In the genomic region with DNA sequence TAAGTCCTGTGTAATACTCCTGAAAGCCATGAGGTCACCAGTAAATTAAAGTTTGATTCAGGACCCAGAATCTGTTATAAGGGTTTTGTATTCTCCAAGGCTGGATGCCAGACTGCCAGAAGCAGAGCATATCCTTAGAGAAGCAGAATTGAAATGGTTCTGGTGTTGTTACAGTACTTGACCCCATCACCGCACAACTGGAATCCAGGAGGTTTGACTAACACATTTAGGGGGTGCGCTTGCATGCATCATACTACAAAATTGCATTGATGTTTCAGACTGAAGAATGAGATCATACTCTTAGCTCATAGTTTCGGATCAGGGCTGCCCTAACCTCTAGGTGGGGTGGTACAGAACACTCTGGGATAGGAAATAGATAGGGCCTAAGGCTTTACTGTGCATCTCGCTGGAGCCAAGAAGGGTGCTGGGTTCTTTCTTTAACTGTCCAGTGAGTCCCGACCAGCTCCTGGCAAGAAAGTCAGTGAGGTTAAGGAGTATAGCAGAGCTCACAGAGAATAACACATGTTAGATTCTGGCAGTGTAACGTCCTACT, we compare ENCODE assay signal across 32 mouse cellular contexts.
DNase-seq lines count a peak whose midpoint lies in the region; ATAC-seq and TF ChIP-seq lines count a peak whose summit lies in the region.
"Had no signal": no experiment of that assay in that cellular context is flagged by ENCODE, and none has a peak within 500 bp of the region (broad histone marks: within the 10 kb centered on the region; RNA-seq: fewer than 3 reads in every experiment).

No protein-coding gene starts in this region.

- in situ Hi-C loops in Patski (cut with MboI; ENCODE audit: low pct_unique_long_range_greater_than_20kb): no loop called here

- no peaks in the 10 kb centered on the region for H3K27me3 ChIP-seq in heart, adult 2 months (ENCODE audit: control insufficient read depth, insufficient read depth, low read length)
- H3K27me3 ChIP-seq in heart, embryonic 10.5 days (ENCODE audit: insufficient read depth, poor library complexity, severe bottlenecking): no peaks in the 10 kb centered on the region
- no peaks in the 10 kb centered on the region for H3K27me3 ChIP-seq in Patski
- no peaks in the 10 kb centered on the region for H3K27me3 ChIP-seq in limb, embryonic 14.5 days (ENCODE audit: control insufficient read depth, insufficient read depth, low read length)
- H3K27me3 ChIP-seq: CH12.LX; embryonic facial prominence, embryonic 13.5 days; heart, embryonic 15.5 days; hindbrain, embryonic 12.5 days; intestine, embryonic 15.5 days; limb, embryonic 12.5 days; liver, embryonic 13.5 days; midbrain, embryonic 15.5 days; neural tube, embryonic 15.5 days; stomach, embryonic 15.5 days had no signal

- H3K4me3 ChIP-seq in heart, adult 2 months: no peak overlapping the region
- H3K4me3 ChIP-seq in heart, embryonic 10.5 days: no peak overlapping the region
- no peak overlapping the region for H3K4me3 ChIP-seq in embryonic fibroblast, embryonic 13.5 days (ENCODE audit: insufficient read depth, low read length)
- no peak overlapping the region for H3K4me3 ChIP-seq in limb, embryonic 14.5 days (replicated peaks; ENCODE audit: low read length)
- H3K4me3 ChIP-seq: embryonic facial prominence, embryonic 13.5 days; forebrain, embryonic 13.5 days; heart, embryonic 15.5 days; hindbrain, embryonic 12.5 days; intestine, embryonic 15.5 days; limb, embryonic 12.5 days; liver, embryonic 13.5 days; midbrain, embryonic 15.5 days; neural tube, embryonic 15.5 days; stomach, embryonic 15.5 days had no signal

- H3K79me2 ChIP-seq in heart, adult 2 months (replicated peaks; ENCODE audit: control insufficient read depth, insufficient read depth, low read length): no peaks in the 10 kb centered on the region; the same call in 1 of the 2 replicates

- intact Hi-C loops in heart, adult 2 months (cut with DNase I): loop anchor here (2.0 kb wide), 1 partner anchor 45 kb away; no protein-coding TSS in a partner anchor

- H3K36me3 ChIP-seq in heart, adult 2 months (ENCODE audit: control insufficient read depth, insufficient read depth, low read length): peaks cover 3% of the 10 kb centered on the region; the same call in 1 of the 2 replicates
- H3K36me3 ChIP-seq in heart, embryonic 10.5 days: no peaks in the 10 kb centered on the region
- H3K36me3 ChIP-seq in limb, embryonic 14.5 days (ENCODE audit: control insufficient read depth, insufficient read depth, low read length): no peaks in the 10 kb centered on the region
- H3K36me3 ChIP-seq: embryonic facial prominence, embryonic 13.5 days; heart, embryonic 15.5 days; hindbrain, embryonic 12.5 days; intestine, embryonic 15.5 days; limb, embryonic 12.5 days; liver, embryonic 13.5 days; midbrain, embryonic 15.5 days; neural tube, embryonic 15.5 days; stomach, embryonic 15.5 days had no signal

- no peak for TF ChIP-seq EP300 in heart, adult 2 months (IDR thresholded peaks at IDR 0.05; ENCODE audit: insufficient read depth, low read depth, low read length)

- no peak overlapping the region for H3K9ac ChIP-seq in heart, adult 2 months (ENCODE audit: low read depth, low read length)
- no peak overlapping the region for H3K9ac ChIP-seq in limb, embryonic 14.5 days (ENCODE audit: low read depth, low read length, severe bottlenecking)
- H3K9ac ChIP-seq: embryonic facial prominence, embryonic 13.5 days; forebrain, embryonic 13.5 days; heart, embryonic 15.5 days; hindbrain, embryonic 12.5 days; intestine, embryonic 15.5 days; limb, embryonic 12.5 days; liver, embryonic 13.5 days; midbrain, embryonic 15.5 days; neural tube, embryonic 15.5 days; stomach, embryonic 15.5 days had no signal

- CTCF ChIA-PET in Patski (lab: Charles Lee): no interaction called here

- peak overlapping the region; percentile 9; the same call in 1 of the 2 replicates for H3K27ac ChIP-seq in heart, adult 2 months
- H3K27ac ChIP-seq in heart, embryonic 10.5 days: no peak overlapping the region
- H3K27ac ChIP-seq in embryonic fibroblast, embryonic 13.5 days (ENCODE audit: insufficient read depth, low read length): 0 out of 2 replicates have a peak overlapping the region, but pooled peaks have one; percentile 44
- H3K27ac ChIP-seq in limb, embryonic 14.5 days (replicated peaks; ENCODE audit: low read depth, low read length): no peak overlapping the region
- H3K27ac ChIP-seq: embryonic facial prominence, embryonic 13.5 days; forebrain, embryonic 13.5 days; heart, embryonic 15.5 days; hindbrain, embryonic 12.5 days; hindbrain, postnatal 0 days; intestine, embryonic 15.5 days; kidney, postnatal 0 days; limb, embryonic 12.5 days; liver, embryonic 13.5 days; midbrain, embryonic 15.5 days; neural tube, embryonic 15.5 days; stomach, embryonic 15.5 days had no signal

- POLR2A ChIA-PET in Patski (lab: Charles Lee): no interaction called here

- H3K4me1 ChIP-seq in heart, adult 2 months (ENCODE audit: control insufficient read depth, insufficient read depth, low read length): peaks cover 3% of the 10 kb centered on the region
- no peaks in the 10 kb centered on the region for H3K4me1 ChIP-seq in heart, embryonic 10.5 days
- peaks cover 16% of the 10 kb centered on the region for H3K4me1 ChIP-seq in embryonic fibroblast, embryonic 13.5 days (ENCODE audit: control insufficient read depth, insufficient read depth, low read length)
- H3K4me1 ChIP-seq in limb, embryonic 14.5 days (ENCODE audit: control insufficient read depth, insufficient read depth, low read length): peaks cover 19% of the 10 kb centered on the region
- H3K4me1 ChIP-seq: forebrain, embryonic 13.5 days; intestine, embryonic 15.5 days; liver, embryonic 13.5 days; midbrain, embryonic 15.5 days; stomach, embryonic 15.5 days had no signal

- WGBS in heart, adult 2 months: 55% methylated on average over 6 of the region's 6 CpGs
- WGBS in heart, embryonic 10.5 days: 79% methylated on average over 6 of the region's 6 CpGs
- WGBS in limb, embryonic 14.5 days: 68% methylated on average over 6 of the region's 6 CpGs

- TF ChIP-seq POLR2A in heart, adult 2 months (IDR thresholded peaks at IDR 0.05; ENCODE audit: insufficient read depth, low read depth, low read length): no peak
- TF ChIP-seq POLR2A in embryonic fibroblast, embryonic 13.5 days (IDR thresholded peaks at IDR 0.05; ENCODE audit: low read depth, low read length): no peak
- no peak for TF ChIP-seq POLR2A in limb, embryonic 14.5 days (IDR thresholded peaks at IDR 0.05; ENCODE audit: borderline replicate concordance, extremely low read depth, insufficient read depth, insufficient read length)

- H3K4me2 ChIP-seq in limb, embryonic 14.5 days (replicated peaks; ENCODE audit: low read depth, low read length, severe bottlenecking): no peak overlapping the region
- H3K4me2 ChIP-seq: embryonic facial prominence, embryonic 13.5 days; forebrain, embryonic 13.5 days; heart, embryonic 15.5 days; hindbrain, embryonic 12.5 days; intestine, embryonic 15.5 days; limb, embryonic 12.5 days; liver, embryonic 13.5 days; midbrain, embryonic 15.5 days; neural tube, embryonic 15.5 days; stomach, embryonic 15.5 days had no signal

- H3K9me3 ChIP-seq in heart, embryonic 10.5 days: no peaks in the 10 kb centered on the region
- no peaks in the 10 kb centered on the region for H3K9me3 ChIP-seq in limb, embryonic 14.5 days (ENCODE audit: control insufficient read depth, low read length)
- H3K9me3 ChIP-seq: embryonic facial prominence, embryonic 13.5 days; forebrain, embryonic 13.5 days; heart, embryonic 15.5 days; hindbrain, embryonic 12.5 days; intestine, embryonic 15.5 days; limb, embryonic 12.5 days; liver, embryonic 13.5 days; midbrain, embryonic 15.5 days; neural tube, embryonic 15.5 days; stomach, embryonic 15.5 days had no signal

- no peak for DNase-seq in heart, adult 2 months
- no peak for DNase-seq in heart, embryonic 10.5 days (ENCODE audit: low spot score)
- DNase-seq in Patski (ENCODE audit: low read depth, low spot score): no peak
- peak; percentile 53 for DNase-seq in limb, embryonic 14.5 days (ENCODE audit: low spot score)
- no peak for DNase-seq in B cell, adult 2 months
- no peak for DNase-seq in kidney, adult 18-20 months
- DNase-seq: adrenal gland, postnatal 14 days; cerebellum, adult 11-12 months; cerebellum, adult 9-11 months; embryo, embryonic 11 days; kidney, adult 8-10 months; kidney, postnatal 4 days; liver, embryonic 13.5 days; lung, adult 18-20 months; lung, postnatal 4 days; retina, postnatal 1 day; right cerebral cortex, postnatal 14 days; thymus, postnatal 14 days had no signal

- ATAC-seq in Patski: peak; percentile 58
- peak; percentile 77 for ATAC-seq in limb, embryonic 14.5 days (ENCODE audit: low FRiP score, low read depth)
- ATAC-seq: forebrain, embryonic 13.5 days; hindbrain, postnatal 0 days; intestine, embryonic 15.5 days; lung, postnatal 0 days; midbrain, embryonic 15.5 days had no signal

- no peak for TF ChIP-seq CTCF in heart, adult 2 months (IDR thresholded peaks at IDR 0.05)
- peak; percentile 20 for TF ChIP-seq CTCF in Patski (IDR thresholded peaks at IDR 0.05)
- no peak for TF ChIP-seq CTCF in embryonic fibroblast, embryonic 13.5 days (IDR thresholded peaks at IDR 0.05; ENCODE audit: borderline replicate concordance, insufficient read depth, low read length)

Comparison
In these comparisons a context has a peak if more than half of its experiments do, and no peak if none do; other contexts are left out.
1. H3K27ac ChIP-seq: peak in heart, adult 2 months (single experiment) and embryonic fibroblast, embryonic 13.5 days (single experiment); none in heart, embryonic 10.5 days (single experiment) and limb, embryonic 14.5 days (single experiment).